Mouse (Mus musculus) myocyte (in vitro differentiated cells): Measurements from ENCODE around the gene Zmynd8.

Experiments
- E2F4 ChIP-seq: IDR thresholded peaks from one replicate; pipeline ENCODE4 v1.6.1; 2011; ENCODE audit warnings: mild to moderate bottlenecking, control low read depth, moderate library complexity; ENCODE audit not compliant: insufficient read depth
- MAX ChIP-seq: IDR thresholded peaks from one replicate; pipeline ENCODE4 v1.6.1; 2011; ENCODE audit warnings: low read depth, mild to moderate bottlenecking, control low read depth
- MYOD1 ChIP-seq, 3 experiments: IDR thresholded peaks; one replicate each; pipeline ENCODE4 v1.6.1; 2011; ENCODE audit warnings: control low read depth in 2 of 3, low read depth in 2 of 3, mild to moderate bottlenecking in 2 of 3, moderate library complexity in 1 of 3; ENCODE audit not compliant: insufficient read length in 2 of 3, control insufficient read depth in 1 of 3
- MYOG ChIP-seq, 3 experiments: IDR thresholded peaks; one replicate each; pipeline ENCODE4 v1.6.1; 2011; ENCODE audit warnings: control low read depth in 2 of 3, low read depth in 2 of 3, mild to moderate bottlenecking in 2 of 3; ENCODE audit not compliant: insufficient read length in 2 of 3, control insufficient read depth in 1 of 3, insufficient read depth in 1 of 3
- POLR2A ChIP-seq: IDR thresholded peaks from one replicate; pipeline ENCODE4 v1.6.1; 2011; ENCODE audit warnings: low read depth, mild to moderate bottlenecking, control low read depth, moderate library complexity; ENCODE audit not compliant: insufficient read length
- POLR2AphosphoS2 ChIP-seq: IDR thresholded peaks from one replicate; pipeline ENCODE4 v1.6.1; 2011; ENCODE audit warnings: low read depth, control low read depth; ENCODE audit not compliant: insufficient read length
- SRF ChIP-seq: IDR thresholded peaks from one replicate; pipeline ENCODE4 v1.6.1; 2011; ENCODE audit warnings: low read depth; ENCODE audit not compliant: control insufficient read depth, insufficient read length
- TCF12 ChIP-seq: IDR thresholded peaks from one replicate; pipeline ENCODE4 v1.6.1; 2011; ENCODE audit warnings: mild to moderate bottlenecking, control low read depth; ENCODE audit not compliant: poor library complexity, insufficient read depth, severe bottlenecking
- TCF3 ChIP-seq: IDR thresholded peaks from one replicate; pipeline ENCODE4 v1.6.1; 2011; ENCODE audit warnings: low read depth, control low read depth; ENCODE audit not compliant: insufficient read length
- USF1 ChIP-seq: IDR thresholded peaks from one replicate; pipeline ENCODE4 v1.6.1; 2011; ENCODE audit warnings: low read depth, mild to moderate bottlenecking, control low read depth, moderate library complexity

GRCm38 (mm10) chr2:165885951-165886320 is 12.9 kb downstream of the Zmynd8 start:
- TF ChIP-seq POLR2A (no peak), MYOD1 (IDR thresholded peaks at IDR 0.05; ENCODE audit: control insufficient read depth in 1 of 3, insufficient read length in 2 of 3, low read depth in 2 of 3) (no peak), MAX (no peak), MYOG (IDR thresholded peaks at IDR 0.05; ENCODE audit: control insufficient read depth in 1 of 3, insufficient read depth in 1 of 3, insufficient read length in 2 of 3, low read depth in 2 of 3) (no peak), E2F4 (no peak), SRF (no peak), POLR2AphosphoS2 (no peak), USF1 (no peak), TCF3 (no peak), TCF12 (no peak)
